In genomic region chr5:144191026-144191425, GRCm38 (mm10) we compare ENCODE assay signal across 14 mouse cellular contexts. TPM values are rescaled to one million over a fixed set of nuclear protein-coding genes. Genes with fewer than 3 reads are reported as not detected.
A peak's percentile ranks its signal among the peaks of the same experiment; 100 is the strongest.
DNase-seq lines count a peak whose midpoint lies in the region; ATAC-seq lines count a peak whose summit lies in the region.
"Had no signal": no experiment of that assay in that cellular context is flagged by ENCODE, and none has a peak within 500 bp of the region (broad histone marks: within the 10 kb centered on the region; RNA-seq: fewer than 3 reads in every experiment).

No protein-coding gene starts in this region.

- intact Hi-C loops in heart, postnatal 36 days (cut with DNase I) = no loop called here

- H3K4me3 ChIP-seq in heart, embryonic 14.5 days (ENCODE audit: control insufficient read depth in 1 of 2, insufficient read depth in 1 of 2, low read depth in 1 of 2, low read length in 2 of 2) = no peak overlapping the region
- no peak overlapping the region for H3K4me3 ChIP-seq in limb, embryonic 10.5 days
- peak overlapping the region; percentile 40 for H3K4me3 ChIP-seq in stomach, embryonic 16.5 days (replicated peaks; ENCODE audit: low read length)
- H3K4me3 ChIP-seq: myocyte had no signal

- DNase-seq in heart, postnatal 36 days = no peak
- DNase-seq in retina, postnatal 1 day = peak; percentile 45
- no peak for DNase-seq in retina, embryonic 14.5 days (ENCODE audit: low spot score)
- DNase-seq in limb, embryonic 10.5 days (ENCODE audit: low spot score) = peak; percentile 54
- DNase-seq in gastrocnemius, postnatal 4 days (ENCODE audit: low spot score in 2 of 2) = no peak
- DNase-seq: adrenal gland, adult 2 months; kidney, postnatal 4 days; thymus, adult 18-20 months had no signal

- whole genome bisulfite sequencing in heart, embryonic 14.5 days = 38% methylated on average over 23 of the region's 23 CpGs
- 59% methylated on average over 23 of the region's 23 CpGs for WGBS in limb, embryonic 10.5 days
- 43% methylated on average over 23 of the region's 23 CpGs for WGBS in stomach, embryonic 16.5 days

- H3K36me3 ChIP-seq in heart, embryonic 14.5 days (ENCODE audit: control insufficient read depth, insufficient read depth, low read length) = peaks cover 6% of the 10 kb centered on the region
- H3K36me3 ChIP-seq in limb, embryonic 10.5 days = peaks cover 19% of the 10 kb centered on the region
- no peaks in the 10 kb centered on the region for H3K36me3 ChIP-seq in stomach, embryonic 16.5 days (ENCODE audit: control insufficient read depth, insufficient read depth, low read length)

- H3K9ac ChIP-seq in heart, embryonic 14.5 days (ENCODE audit: low read length) = peak overlapping the region; percentile 8; the same call in 1 of the 2 replicates
- 0 out of 2 replicates have a peak overlapping the region, but pooled peaks have one; percentile 61 for H3K9ac ChIP-seq in stomach, embryonic 16.5 days (ENCODE audit: low read length)

- no peaks in the 10 kb centered on the region for H3K9me3 ChIP-seq in heart, embryonic 14.5 days (ENCODE audit: control insufficient read depth, low read length)
- H3K9me3 ChIP-seq in limb, embryonic 10.5 days (replicated peaks) = no peaks in the 10 kb centered on the region
- no peaks in the 10 kb centered on the region for H3K9me3 ChIP-seq in stomach, embryonic 16.5 days (replicated peaks; ENCODE audit: control insufficient read depth, low read length)

- H3K4me2 ChIP-seq in heart, embryonic 14.5 days (ENCODE audit: low read length) = peak overlapping the region; percentile 73; the same call in 1 of the 2 replicates
- H3K4me2 ChIP-seq in stomach, embryonic 16.5 days (ENCODE audit: low read depth, low read length) = peak overlapping the region; percentile 56; the same call in 1 of the 2 replicates

- H3K4me1 ChIP-seq in heart, embryonic 14.5 days (ENCODE audit: control insufficient read depth in 2 of 2, insufficient read depth in 2 of 2, low read length in 2 of 2) = peaks cover 8 to 20% of the 10 kb centered on the region in 2 experiments
- peaks cover 24% of the 10 kb centered on the region for H3K4me1 ChIP-seq in limb, embryonic 10.5 days
- peaks cover 8% of the 10 kb centered on the region; the same call in 1 of the 2 replicates for H3K4me1 ChIP-seq in stomach, embryonic 16.5 days (ENCODE audit: control insufficient read depth, insufficient read depth, low read length)

- H3K27ac ChIP-seq in heart, embryonic 14.5 days (replicated peaks in 1 of 2; ENCODE audit: control insufficient read depth in 1 of 2, insufficient read depth in 1 of 2, low read depth in 2 of 2, low read length in 2 of 2) = no peak overlapping the region
- no peak overlapping the region; the same call in 1 of the 2 replicates for H3K27ac ChIP-seq in limb, embryonic 10.5 days
- no peak overlapping the region for H3K27ac ChIP-seq in stomach, embryonic 16.5 days (ENCODE audit: low read length)
- H3K27ac ChIP-seq: macrophage had no signal

- no peak for ATAC-seq in heart, embryonic 14.5 days (ENCODE audit: insufficient number of reproducible peaks, insufficient read depth, low FRiP score, low read depth)
- ATAC-seq in stomach, embryonic 16.5 days (ENCODE audit: insufficient read depth, low FRiP score) = no peak
- ATAC-seq in cerebellum, adult (ENCODE audit: insufficient number of reproducible peaks, low FRiP score, low TSS enrichment) = no peak

- no peaks in the 10 kb centered on the region for H3K27me3 ChIP-seq in heart, embryonic 14.5 days (ENCODE audit: control insufficient read depth, insufficient read depth, low read length)
- peaks cover 7% of the 10 kb centered on the region; the same call in 1 of the 2 replicates for H3K27me3 ChIP-seq in limb, embryonic 10.5 days (ENCODE audit: low read depth, poor library complexity, severe bottlenecking)
- no peaks in the 10 kb centered on the region for H3K27me3 ChIP-seq in stomach, embryonic 16.5 days (ENCODE audit: control insufficient read depth, insufficient read depth, low read length)

RNA-seq across cellular contexts. Expression of gene Bhlha15, which starts 0.9 kb away (rescaled TPM):
- polyA plus RNA-seq in heart, embryonic 14.5 days (2014; fragmentation: Nextera tagmentation; extraction: Ambion mirVana) = 0.05 and 0.09 TPM in 2 replicates
- total RNA-seq in heart, postnatal 36 days (2021) = not detected
- polyA plus RNA-seq in limb, embryonic 10.5 days (2016; fragmentation: Nextera tagmentation; extraction: Ambion mirVana) = 0.11 and 0.18 TPM in 2 replicates
- 21.3 and 23.0 TPM in 2 replicates for polyA plus RNA-seq in stomach, embryonic 16.5 days (2015; fragmentation: Nextera tagmentation; extraction: Ambion mirVana)
- not detected for total RNA-seq in gastrocnemius, postnatal 4 days (2021)
- polyA plus RNA-seq: erythroblast, embryonic 14.5 days; macrophage had no signal

RNA-seq across cellular contexts. Expression of gene Tecpr1, which starts 32.4 kb away (rescaled TPM):
- polyA plus RNA-seq in heart, embryonic 14.5 days (2014; fragmentation: Nextera tagmentation; extraction: Ambion mirVana) = 12.6 and 14.4 TPM in 2 replicates
- 10 to 100 TPM; 27.0 to 31.8 TPM for total RNA-seq in heart, postnatal 36 days (2021)
- polyA plus RNA-seq in limb, embryonic 10.5 days (2016; fragmentation: Nextera tagmentation; extraction: Ambion mirVana) = 15.1 and 21.0 TPM in 2 replicates
- 24.7 and 25.4 TPM in 2 replicates for polyA plus RNA-seq in stomach, embryonic 16.5 days (2015; fragmentation: Nextera tagmentation; extraction: Ambion mirVana)
- 10 to 100 TPM; 27.5 to 28.6 TPM for total RNA-seq in gastrocnemius, postnatal 4 days (2021)

RNA-seq across cellular contexts. Expression of gene Bri3, which starts 53.2 kb away (rescaled TPM):
- 187 and 204 TPM in 2 replicates for polyA plus RNA-seq in heart, embryonic 14.5 days (2014; fragmentation: Nextera tagmentation; extraction: Ambion mirVana)
- 100 to 1,000 TPM; 129 to 137 TPM for total RNA-seq in heart, postnatal 36 days (2021)
- 122 and 125 TPM in 2 replicates for polyA plus RNA-seq in limb, embryonic 10.5 days (2016; fragmentation: Nextera tagmentation; extraction: Ambion mirVana)
- 88.0 and 93.6 TPM in 2 replicates for polyA plus RNA-seq in stomach, embryonic 16.5 days (2015; fragmentation: Nextera tagmentation; extraction: Ambion mirVana)
- total RNA-seq in gastrocnemius, postnatal 4 days (2021) = 10 to 100 TPM; 59.4 to 62.4 TPM

Comparison
In these comparisons a context has a peak if more than half of its experiments do, and no peak if none do; other contexts are left out.
1. DNase-seq: peak in retina, postnatal 1 day (single experiment) and limb, embryonic 10.5 days (single experiment); none in heart, postnatal 36 days (0 of 2), retina, embryonic 14.5 days (single experiment) and gastrocnemius, postnatal 4 days (0 of 2).
2. RNA of gene Bhlha15, which starts 0.9 kb away (polyA plus RNA-seq): 21.3 to 23.0 TPM in stomach, embryonic 16.5 days; 0.11 to 0.18 TPM in limb, embryonic 10.5 days and 0.05 to 0.09 TPM in heart, embryonic 14.5 days; every median in the first group is over 10 times any median in the second.